Mouse (Mus musculus) myocyte (in vitro differentiated cells): ENCODE measurements at regions not wholly inside any gene's neighbourhood (a gene's known extent, or its start where the extent isn't known, plus 50 kb on each side); places are given as distances from the start of the nearest gene placed in this dataset.

Source experiments
- H3K27me3 ChIP-seq: one replicate; pipeline ENCODE4 v1.6.1; 2011; ENCODE audit not compliant: control insufficient read depth, insufficient read depth, insufficient read length
- H3K36me3 ChIP-seq: one replicate; pipeline ENCODE4 v1.6.1; 2011; ENCODE audit not compliant: control insufficient read depth, insufficient read depth
- H3K4me2 ChIP-seq: one replicate; pipeline ENCODE4 v1.6.1; 2011; ENCODE audit warnings: low read depth, control low read depth
- H3K4me3 ChIP-seq: one replicate; pipeline ENCODE4 v1.5.1; 2011; ENCODE audit warnings: mild to moderate bottlenecking, control low read depth, moderate library complexity
- H3K79me2 ChIP-seq: one replicate; pipeline ENCODE4 v1.6.1; 2011; ENCODE audit not compliant: control insufficient read depth, insufficient read depth
- H3ac ChIP-seq: one replicate; pipeline ENCODE4 v1.6.1; 2011; ENCODE audit not compliant: control insufficient read depth, insufficient read length
- CEBPB ChIP-seq: IDR thresholded peaks from 2 replicates; pipeline ENCODE4 v1.6.1; 2011; ENCODE audit warnings: mild to moderate bottlenecking, moderate library complexity; ENCODE audit not compliant: poor library complexity, insufficient read depth, severe bottlenecking
- E2F4 ChIP-seq: IDR thresholded peaks from one replicate; pipeline ENCODE4 v1.6.1; 2011; ENCODE audit warnings: mild to moderate bottlenecking, control low read depth, moderate library complexity; ENCODE audit not compliant: insufficient read depth
- MAX ChIP-seq: IDR thresholded peaks from one replicate; pipeline ENCODE4 v1.6.1; 2011; ENCODE audit warnings: low read depth, mild to moderate bottlenecking, control low read depth
- MYOD1 ChIP-seq, 3 experiments: IDR thresholded peaks; one replicate each; pipeline ENCODE4 v1.6.1; 2011; ENCODE audit warnings: control low read depth in 2 of 3, low read depth in 2 of 3, mild to moderate bottlenecking in 2 of 3, moderate library complexity in 1 of 3; ENCODE audit not compliant: insufficient read length in 2 of 3, control insufficient read depth in 1 of 3
- MYOG ChIP-seq, 3 experiments: IDR thresholded peaks; one replicate each; pipeline ENCODE4 v1.6.1; 2011; ENCODE audit warnings: control low read depth in 2 of 3, low read depth in 2 of 3, mild to moderate bottlenecking in 2 of 3; ENCODE audit not compliant: insufficient read length in 2 of 3, control insufficient read depth in 1 of 3, insufficient read depth in 1 of 3
- POLR2A ChIP-seq: IDR thresholded peaks from one replicate; pipeline ENCODE4 v1.6.1; 2011; ENCODE audit warnings: low read depth, mild to moderate bottlenecking, control low read depth, moderate library complexity; ENCODE audit not compliant: insufficient read length
- POLR2AphosphoS2 ChIP-seq: IDR thresholded peaks from one replicate; pipeline ENCODE4 v1.6.1; 2011; ENCODE audit warnings: low read depth, control low read depth; ENCODE audit not compliant: insufficient read length
- REST ChIP-seq: IDR thresholded peaks from one replicate; pipeline ENCODE4 v1.6.1; 2011; ENCODE audit warnings: mild to moderate bottlenecking, control low read depth, moderate library complexity; ENCODE audit not compliant: insufficient read depth, insufficient read length
- SRF ChIP-seq: IDR thresholded peaks from one replicate; pipeline ENCODE4 v1.6.1; 2011; ENCODE audit warnings: low read depth; ENCODE audit not compliant: control insufficient read depth, insufficient read length
- TCF12 ChIP-seq: IDR thresholded peaks from one replicate; pipeline ENCODE4 v1.6.1; 2011; ENCODE audit warnings: mild to moderate bottlenecking, control low read depth; ENCODE audit not compliant: poor library complexity, insufficient read depth, severe bottlenecking
- TCF3 ChIP-seq: IDR thresholded peaks from one replicate; pipeline ENCODE4 v1.6.1; 2011; ENCODE audit warnings: low read depth, control low read depth; ENCODE audit not compliant: insufficient read length
- USF1 ChIP-seq: IDR thresholded peaks from one replicate; pipeline ENCODE4 v1.6.1; 2011; ENCODE audit warnings: low read depth, mild to moderate bottlenecking, control low read depth, moderate library complexity

- H3K4me3 ChIP-seq = no peak overlapping the region
- no peak overlapping the region for H3ac ChIP-seq
- H3K79me2 ChIP-seq = no peaks in the 10 kb centered on the region
- no peaks in the 10 kb centered on the region for H3K36me3 ChIP-seq
- H3K4me2 ChIP-seq = no peak overlapping the region
- no peaks in the 10 kb centered on the region for H3K27me3 ChIP-seq
- no peak for TF ChIP-seq POLR2AphosphoS2
- TF ChIP-seq POLR2A = no peak
- no peak for TF ChIP-seq USF1
Observed at GRCm38 (mm10) chr4:7960335-7960734, 278.5 kb downstream of the Car8 start.

- no peaks in the 10 kb centered on the region for H3K27me3 ChIP-seq
- TF ChIP-seq POLR2AphosphoS2 (no peak), MYOG (IDR thresholded peaks at IDR 0.05; ENCODE audit: control insufficient read depth in 1 of 3, insufficient read depth in 1 of 3, insufficient read length in 2 of 3, low read depth in 2 of 3) (no peak), TCF12 (no peak), REST (no peak), USF1 (no peak), MYOD1 (IDR thresholded peaks at IDR 0.05; ENCODE audit: control insufficient read depth in 1 of 3, insufficient read length in 2 of 3, low read depth in 2 of 3) (no peak), SRF (no peak), MAX (no peak), POLR2A (no peak)
- no peak overlapping the region for H3ac ChIP-seq
- no peak overlapping the region for H3K4me3 ChIP-seq
- no peaks in the 10 kb centered on the region for H3K79me2 ChIP-seq
- no peaks in the 10 kb centered on the region for H3K36me3 ChIP-seq
- H3K4me2 ChIP-seq = no peak overlapping the region
Observed at GRCm38 (mm10) chr4:7948020-7948419, 290.8 kb downstream of the Car8 start.

- H3K4me2 ChIP-seq = no peak overlapping the region
- H3K79me2 ChIP-seq = no peaks in the 10 kb centered on the region
- H3K36me3 ChIP-seq = no peaks in the 10 kb centered on the region
- H3ac ChIP-seq = no peak overlapping the region
- H3K27me3 ChIP-seq = no peaks in the 10 kb centered on the region
- TF ChIP-seq MYOG (IDR thresholded peaks at IDR 0.05; ENCODE audit: control insufficient read depth in 1 of 3, insufficient read depth in 1 of 3, insufficient read length in 2 of 3, low read depth in 2 of 3) = no peak
- H3K4me3 ChIP-seq = no peak overlapping the region
Observed at GRCm38 (mm10) chr4:7921503-7921902, 317.3 kb downstream of the Car8 start.

DNA sequence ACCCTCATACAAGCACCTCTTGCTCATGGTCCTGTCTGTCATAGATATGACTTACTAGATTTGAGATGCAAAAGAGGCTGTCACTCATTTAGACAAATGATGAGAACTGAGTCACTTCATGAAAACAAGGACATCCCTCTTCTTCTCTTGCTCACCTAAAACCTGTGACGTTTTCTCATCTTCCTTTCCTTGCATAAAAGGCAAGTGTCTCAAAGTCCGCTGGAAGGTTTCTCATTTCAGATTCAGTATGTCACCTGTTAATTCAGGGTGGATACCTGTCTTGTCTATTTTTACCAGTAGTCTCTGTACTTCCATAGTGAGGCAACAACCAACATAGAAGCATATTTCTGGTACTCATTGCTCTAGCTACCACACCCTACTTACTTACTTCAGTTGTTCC, 325.6 kb downstream of the Car8 start:
- H3K36me3 ChIP-seq = no peaks in the 10 kb centered on the region
- TF ChIP-seq MAX = no peak
- no peak for TF ChIP-seq POLR2A
- no peak for TF ChIP-seq SRF
- TF ChIP-seq POLR2AphosphoS2 = no peak
- TF ChIP-seq TCF3 = no peak
- no peak for TF ChIP-seq USF1
- TF ChIP-seq REST = no peak
- TF ChIP-seq TCF12 = no peak
- no peak for TF ChIP-seq CEBPB
- TF ChIP-seq E2F4 = no peak
- no peak for TF ChIP-seq MYOG (IDR thresholded peaks at IDR 0.05; ENCODE audit: control insufficient read depth in 1 of 3, insufficient read depth in 1 of 3, insufficient read length in 2 of 3, low read depth in 2 of 3)
- no peak for TF ChIP-seq MYOD1 (IDR thresholded peaks at IDR 0.05; ENCODE audit: control insufficient read depth in 1 of 3, insufficient read length in 2 of 3, low read depth in 2 of 3)
- no peak overlapping the region for H3K4me3 ChIP-seq
- no peak overlapping the region for H3ac ChIP-seq
- no peaks in the 10 kb centered on the region for H3K27me3 ChIP-seq
- H3K4me2 ChIP-seq = no peak overlapping the region
- H3K79me2 ChIP-seq = no peaks in the 10 kb centered on the region

DNA sequence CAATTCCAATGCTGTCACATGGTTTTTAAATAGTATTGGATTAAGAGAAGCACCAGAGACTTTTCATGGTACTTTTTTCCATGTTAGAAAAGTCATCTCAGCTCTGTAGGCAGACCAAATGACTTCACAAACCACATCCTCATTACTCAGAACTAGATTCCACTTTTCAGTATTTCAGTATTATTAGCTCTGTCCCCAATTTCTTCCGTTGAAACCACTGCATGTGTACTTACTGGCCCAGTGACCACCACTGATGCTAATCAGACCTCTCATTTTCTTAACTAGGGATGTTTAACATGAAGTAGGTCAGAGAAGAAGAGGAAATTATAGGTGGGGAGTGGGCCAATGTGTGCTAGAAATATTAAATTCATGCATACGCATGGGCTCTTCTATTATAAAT, 326.2 kb downstream of the Car8 start:
- Histone ChIP-seq H3K27me3 (no peaks in the 10 kb centered on the region), H3K4me3 (no peak overlapping the region), H3K79me2 (no peaks in the 10 kb centered on the region), H3ac (no peak overlapping the region), H3K4me2 (no peak overlapping the region), H3K36me3 (no peaks in the 10 kb centered on the region)
- TF ChIP-seq TCF12 = no peak
- TF ChIP-seq MAX = no peak
- TF ChIP-seq REST = no peak
- no peak for TF ChIP-seq E2F4
- TF ChIP-seq MYOG (IDR thresholded peaks at IDR 0.05; ENCODE audit: control insufficient read depth in 1 of 3, insufficient read depth in 1 of 3, insufficient read length in 2 of 3, low read depth in 2 of 3) = no peak
- no peak for TF ChIP-seq SRF
- no peak for TF ChIP-seq POLR2A
- TF ChIP-seq TCF3 = no peak
- TF ChIP-seq MYOD1 (IDR thresholded peaks at IDR 0.05; ENCODE audit: control insufficient read depth in 1 of 3, insufficient read length in 2 of 3, low read depth in 2 of 3) = no peak
- TF ChIP-seq USF1 = no peak
- no peak for TF ChIP-seq CEBPB
- TF ChIP-seq POLR2AphosphoS2 = no peak
